Mouse (Mus musculus): Measurements from ENCODE around the gene Gm20388.

Gm20388 gene

GRCm38 (mm10) chr8:122805349-122805748 is 2894.7 kb downstream of the Gm20388 start:
- peak; percentile 82 for DNase-seq (ENCODE audit: low read depth, low spot score)

- no peak for DNase-seq (ENCODE audit: low read depth, low spot score)
Observed at GRCm38 (mm10) chr8:122806956-122807538, 2896.4 kb downstream of the Gm20388 start.

- DNase-seq (ENCODE audit: low read depth, low spot score) = no peak
Observed at GRCm38 (mm10) chr8:122807907-122808306, 2897.3 kb downstream of the Gm20388 start.

- peak; percentile 42 for DNase-seq (ENCODE audit: low read depth, low spot score)
Observed at GRCm38 (mm10) chr8:122810376-122810775, 2899.7 kb downstream of the Gm20388 start.

GRCm38 (mm10) chr8:122811870-122812494 is 2901.3 kb downstream of the Gm20388 start:
- DNase-seq (ENCODE audit: low read depth, low spot score) = no peak

GRCm38 (mm10) chr8:122812610-122813250 is 2902.1 kb downstream of the Gm20388 start:
- no peak for DNase-seq (ENCODE audit: low read depth, low spot score)

- DNase-seq (ENCODE audit: low read depth, low spot score) = peak; percentile 76
Observed at GRCm38 (mm10) chr8:122814608-122815007, 2904.0 kb downstream of the Gm20388 start.

GRCm38 (mm10) chr8:122816965-122817364 is 2906.3 kb downstream of the Gm20388 start:
- DNase-seq (ENCODE audit: low read depth, low spot score) = no peak

GRCm38 (mm10) chr8:122817724-122818496 is 2907.3 kb downstream of the Gm20388 start:
- peak; percentile 49 for DNase-seq (ENCODE audit: low read depth, low spot score)

GRCm38 (mm10) chr8:122819776-122820175 is 2909.1 kb downstream of the Gm20388 start:
- no peak for DNase-seq (ENCODE audit: low read depth, low spot score)

GRCm38 (mm10) chr8:122824571-122824970 is 2913.9 kb downstream of the Gm20388 start:
- peak; percentile 91 for DNase-seq (ENCODE audit: low read depth, low spot score)

GRCm38 (mm10) chr8:122824986-122825385 is 2914.3 kb downstream of the Gm20388 start:
- peak; percentile 65 for DNase-seq (ENCODE audit: low read depth, low spot score)

- DNase-seq (ENCODE audit: low read depth, low spot score) = no peak
Observed at GRCm38 (mm10) chr8:122825408-122825807, 2914.8 kb downstream of the Gm20388 start.

GRCm38 (mm10) chr8:122829396-122829795 is 2918.8 kb downstream of the Gm20388 start:
- peak; percentile 45 for DNase-seq (ENCODE audit: low read depth, low spot score)

- peak; percentile 90 for DNase-seq (ENCODE audit: low read depth, low spot score)
Observed at GRCm38 (mm10) chr8:122830349-122831061, 2919.9 kb downstream of the Gm20388 start.

GRCm38 (mm10) chr8:122834416-122834815 is 2923.8 kb downstream of the Gm20388 start:
- DNase-seq (ENCODE audit: low read depth, low spot score) = no peak

GRCm38 (mm10) chr8:122834971-122835370 is 2924.3 kb downstream of the Gm20388 start:
- DNase-seq (ENCODE audit: low read depth, low spot score) = peak; percentile 94

- DNase-seq (ENCODE audit: low read depth, low spot score) = no peak
Observed at GRCm38 (mm10) chr8:122836199-122836598, 2925.6 kb downstream of the Gm20388 start.

GRCm38 (mm10) chr8:122836696-122837095 is 2926.1 kb downstream of the Gm20388 start:
- DNase-seq (ENCODE audit: low read depth, low spot score) = no peak

GRCm38 (mm10) chr8:122844161-122844560 is 2933.5 kb downstream of the Gm20388 start:
- DNase-seq (ENCODE audit: low read depth, low spot score) = no peak

- no peak for DNase-seq (ENCODE audit: low read depth, low spot score)
Observed at GRCm38 (mm10) chr8:122845662-122846061, 2935.0 kb downstream of the Gm20388 start.
